Mouse (Mus musculus) liver, embryonic 11.5 days (tissue): Measurements from ENCODE around the gene Nipbl. TPM values are rescaled to one million over a fixed set of nuclear protein-coding genes. Genes with fewer than 3 reads are reported as not detected.
A peak's percentile ranks its signal among the peaks of the same experiment; 100 is the strongest.
"Not testable (repeated sequence)": the region's sequence is repeated elsewhere in the genome, so short reads cannot be mapped to it uniquely, and the experiment has no call there.

Experiments
- ATAC-seq: fragments of 200-750 bp; cut with Nextera tagmentation; replicated peaks from 2 replicates; pipeline ENCODE4 v1.8.0; 2017; ENCODE audit warnings: moderate number of reproducible peaks, mild to moderate bottlenecking, moderate TSS enrichment, moderate library complexity; ENCODE audit not compliant: low FRiP score
- DNase-seq: peaks from one replicate; pipeline ENCODE4 v3.0.0-alpha.2; 2017; ENCODE audit warnings: low spot score
- H3K27ac ChIP-seq: fragments of 300-500 bp; sonication (generic); 2 replicates; pipeline ENCODE4 v1.5.1; 2014; ENCODE audit warnings: mild to moderate bottlenecking, low read depth, low read length, control low read depth
- H3K27me3 ChIP-seq: fragments of 300-500 bp; sonication (generic); replicated peaks from 2 replicates; pipeline ENCODE4 v1.6.1; 2014; ENCODE audit warnings: low read length, mixed read lengths; ENCODE audit not compliant: control insufficient read depth, insufficient read depth
- H3K36me3 ChIP-seq: fragments of 300-500 bp; sonication (generic); 2 replicates; pipeline ENCODE4 v1.6.1; 2014; ENCODE audit warnings: mild to moderate bottlenecking, low read length, moderate library complexity, mixed read lengths; ENCODE audit not compliant: control insufficient read depth, insufficient read depth
- H3K4me1 ChIP-seq: fragments of 300-500 bp; sonication (generic); replicated peaks from 2 replicates; pipeline ENCODE4 v1.6.1; 2014; ENCODE audit warnings: low read length, mixed read lengths; ENCODE audit not compliant: control insufficient read depth, insufficient read depth
- H3K4me2 ChIP-seq: fragments of 300-500 bp; sonication (generic); 2 replicates; pipeline ENCODE4 v1.6.1; 2014; ENCODE audit warnings: mild to moderate bottlenecking, control low read depth, moderate library complexity
- H3K4me3 ChIP-seq: fragments of 300-500 bp; sonication (generic); 2 replicates; pipeline ENCODE4 v1.5.1; 2014; ENCODE audit warnings: low read depth, low read length, control low read depth
- H3K9ac ChIP-seq: fragments of 300-500 bp; sonication (generic); 2 replicates; pipeline ENCODE4 v1.6.1; 2014; ENCODE audit warnings: low read depth, low read length, control low read depth
- H3K9me3 ChIP-seq: fragments of 300-500 bp; sonication (generic); 2 replicates; pipeline ENCODE4 v1.6.1; 2016; ENCODE audit warnings: low read length, inconsistent platforms, mixed read lengths; ENCODE audit not compliant: control insufficient read depth
- WGBS: fragments of 180-500 bp; shearing (Covaris S2); extraction: QIAGEN DNeasy Blood & Tissue Kit; methylation state at CpG from one replicate; pipeline ENCODE4 v1.1.7; 2014; 5-methylcytosine and 5-hydroxymethylcytosine counted together
- polyA plus RNA-seq: library from polyadenylated mRNA; unstranded; fragments of >200 nt; fragmentation: Nextera tagmentation; extraction: Ambion mirVana; gene quantifications from 2 replicates; pipeline ENCODE4 v1.2.1, GENCODE M21; 2014

The Nipbl gene
- polyA plus RNA-seq, 1 experiment from 2014 or later, result 16.8 TPM

- H3K9ac ChIP-seq, result no peak overlapping the region
- no peak overlapping the region for H3K27ac ChIP-seq
- no peaks in the 10 kb centered on the region for H3K9me3 ChIP-seq
- peaks cover 23% of the 10 kb centered on the region for H3K36me3 ChIP-seq
- H3K4me2 ChIP-seq, result no peak overlapping the region
- DNase-seq, result no peak
- H3K4me3 ChIP-seq, result no peak overlapping the region
- ATAC-seq, result peak; percentile 56; the same call in 1 of the 2 replicates
- H3K27me3 ChIP-seq, result no peaks in the 10 kb centered on the region
- no peaks in the 10 kb centered on the region for H3K4me1 ChIP-seq
- WGBS, result 68% methylated on average over 1 of the region's 1 CpGs
Measured at GRCm38 (mm10) chr15:8305474-8305873, 138.8 kb downstream of the Nipbl start.

GRCm38 (mm10) chr15:8302944-8303343 lies 141.3 kb downstream of the Nipbl start:
- no peak overlapping the region for H3K27ac ChIP-seq
- DNase-seq (no peak), ATAC-seq (no peak)
- H3K4me2 ChIP-seq, result no peak overlapping the region
- 89% methylated on average over 10 of the region's 10 CpGs for WGBS
- H3K9ac ChIP-seq, result no peak overlapping the region
- no peaks in the 10 kb centered on the region for H3K9me3 ChIP-seq
- no peaks in the 10 kb centered on the region for H3K27me3 ChIP-seq
- H3K4me3 ChIP-seq, result no peak overlapping the region
- H3K4me1 ChIP-seq, result no peaks in the 10 kb centered on the region
- peaks cover 30% of the 10 kb centered on the region for H3K36me3 ChIP-seq

- Histone ChIP-seq H3K9ac (no peak overlapping the region), H3K4me3 (no peak overlapping the region), H3K27me3 (no peaks in the 10 kb centered on the region), H3K36me3 (peaks cover 39% of the 10 kb centered on the region), H3K27ac (no peak overlapping the region), H3K4me2 (no peak overlapping the region), H3K9me3 (no peaks in the 10 kb centered on the region), H3K4me1 (no peaks in the 10 kb centered on the region)
- no peak for ATAC-seq
- WGBS, result 96% methylated on average over 6 of the region's 6 CpGs
- DNase-seq, result no peak
Measured at GRCm38 (mm10) chr15:8294150-8294549, 150.1 kb downstream of the Nipbl start.

GRCm38 (mm10) chr15:8291251-8291650 lies 153.0 kb downstream of the Nipbl start:
- Histone ChIP-seq H3K9me3 (no peaks in the 10 kb centered on the region), H3K4me2 (no peak overlapping the region), H3K9ac (no peak overlapping the region), H3K27me3 (no peaks in the 10 kb centered on the region), H3K4me3 (no peak overlapping the region), H3K4me1 (no peaks in the 10 kb centered on the region), H3K36me3 (peaks cover 26% of the 10 kb centered on the region), H3K27ac (no peak overlapping the region)
- 94% methylated on average over 14 of the region's 14 CpGs for WGBS
- no peak for ATAC-seq
- no peak for DNase-seq

- no peaks in the 10 kb centered on the region for H3K9me3 ChIP-seq
- H3K4me1 ChIP-seq, result no peaks in the 10 kb centered on the region
- H3K9ac ChIP-seq, result no peak overlapping the region
- no peak overlapping the region for H3K27ac ChIP-seq
- no peak overlapping the region for H3K4me3 ChIP-seq
- ATAC-seq (no peak), DNase-seq (no peak)
- WGBS, result 81% methylated on average over 2 of the region's 2 CpGs
- H3K36me3 ChIP-seq, result no peaks in the 10 kb centered on the region
- H3K4me2 ChIP-seq, result no peak overlapping the region
- H3K27me3 ChIP-seq, result no peaks in the 10 kb centered on the region
Measured at GRCm38 (mm10) chr15:8282155-8282554, 162.1 kb downstream of the Nipbl start.

GRCm38 (mm10) chr15:8281701-8282100 lies 162.6 kb downstream of the Nipbl start:
- Histone ChIP-seq H3K36me3 (no peaks in the 10 kb centered on the region), H3K27me3 (no peaks in the 10 kb centered on the region), H3K4me3 (no peak overlapping the region), H3K4me2 (no peak overlapping the region), H3K9ac (no peak overlapping the region), H3K9me3 (no peaks in the 10 kb centered on the region), H3K27ac (no peak overlapping the region), H3K4me1 (no peaks in the 10 kb centered on the region)
- DNase-seq, result no peak
- ATAC-seq, result no peak
- WGBS, result 73% methylated on average over 7 of the region's 7 CpGs

- H3K4me3 ChIP-seq, result peak overlapping the region; percentile 34
- H3K36me3 ChIP-seq, result no peaks in the 10 kb centered on the region
- no peak for ATAC-seq
- H3K4me1 ChIP-seq, result no peaks in the 10 kb centered on the region
- no peak overlapping the region for H3K9ac ChIP-seq
- H3K4me2 ChIP-seq, result peak overlapping the region; percentile 59
- WGBS, result 64% methylated on average over 19 of the region's 20 CpGs
- H3K27me3 ChIP-seq, result no peaks in the 10 kb centered on the region
- no peak overlapping the region for H3K27ac ChIP-seq
- no peak for DNase-seq
- no peaks in the 10 kb centered on the region for H3K9me3 ChIP-seq
Measured at GRCm38 (mm10) chr15:8279929-8280610, 164.2 kb downstream of the Nipbl start.

GRCm38 (mm10) chr15:8279320-8279779 lies 164.9 kb downstream of the Nipbl start:
- no peaks in the 10 kb centered on the region for H3K27me3 ChIP-seq
- no peak overlapping the region for H3K27ac ChIP-seq
- H3K4me2 ChIP-seq, result peak overlapping the region; percentile 59
- no peaks in the 10 kb centered on the region for H3K9me3 ChIP-seq
- H3K9ac ChIP-seq, result 0 out of 2 replicates have a peak overlapping the region, but pooled peaks have one; percentile 0
- peak overlapping the region; percentile 34 for H3K4me3 ChIP-seq
- H3K36me3 ChIP-seq, result no peaks in the 10 kb centered on the region
- 47% methylated on average over 17 of the region's 17 CpGs for WGBS
- H3K4me1 ChIP-seq, result no peaks in the 10 kb centered on the region
- DNase-seq (peak; percentile 36), ATAC-seq (peak; percentile 56; the same call in 1 of the 2 replicates)

GRCm38 (mm10) chr15:8277916-8278315 lies 166.3 kb downstream of the Nipbl start:
- not testable (repeated sequence) for H3K4me1 ChIP-seq, H3K4me2 ChIP-seq, H3K27me3 ChIP-seq, H3K27ac ChIP-seq, DNase-seq, ATAC-seq, H3K9me3 ChIP-seq, H3K4me3 ChIP-seq, H3K36me3 ChIP-seq, H3K9ac ChIP-seq
- 89% methylated on average over 4 of the region's 4 CpGs for WGBS
